Mouse (Mus musculus) liver, embryonic 14.5 days (tissue): ENCODE results near the gene Snx4.

ENCODE experiments used
- CTCF ChIP-seq: IDR thresholded peaks from 2 replicates; pipeline ENCODE4 v1.5.1; 2016; ENCODE audit warnings: antibody characterized with exemption, low read depth, control low read depth
- EP300 ChIP-seq: IDR thresholded peaks from 2 replicates; pipeline ENCODE4 v1.6.1; 2016; ENCODE audit warnings: antibody characterized with exemption, low read depth

GRCm38 (mm10) chr16:33236151-33236550 lies 15.1 kb upstream of the Snx4 start:
- TF ChIP-seq CTCF (no peak), EP300 (no peak)
